Mouse (Mus musculus) heart, adult 2 months (tissue): ENCODE results near the gene Gm20388. TPM values are rescaled to one million over a fixed set of nuclear protein-coding genes. Genes with fewer than 3 reads are reported as not detected.

Source experiments
- DNase-seq, 2 experiments: peaks; one replicate each; pipeline ENCODE4 v3.0.0; 2021
- H3K27ac ChIP-seq: fragments of 200-600 bp; 2 replicates; pipeline ENCODE4 v1.8.1; 2022
- H3K27me3 ChIP-seq: fragments of 200-500 bp; 2 replicates; pipeline ENCODE4 v1.6.1; 2012; ENCODE audit warnings: mild to moderate bottlenecking, low read length, inconsistent platforms, mixed read lengths; ENCODE audit not compliant: control insufficient read depth, insufficient read depth
- H3K36me3 ChIP-seq: fragments of 200-500 bp; 2 replicates; pipeline ENCODE4 v1.6.1; 2012; ENCODE audit warnings: low read length, inconsistent platforms; ENCODE audit not compliant: control insufficient read depth, insufficient read depth
- H3K4me1 ChIP-seq: fragments of 200-500 bp; 2 replicates; pipeline ENCODE4 v1.6.1; 2011; ENCODE audit warnings: low read length; ENCODE audit not compliant: control insufficient read depth, insufficient read depth
- H3K4me3 ChIP-seq: fragments of 200-600 bp; 2 replicates; pipeline ENCODE4 v1.8.1; 2022
- H3K79me2 ChIP-seq: fragments of 200-500 bp; replicated peaks from 2 replicates; pipeline ENCODE4 v1.6.1; 2012; ENCODE audit warnings: mild to moderate bottlenecking, inconsistent platforms, low read length, moderate library complexity, mixed read lengths; ENCODE audit not compliant: control insufficient read depth, insufficient read depth
- H3K9ac ChIP-seq: fragments of 200-500 bp; 2 replicates; pipeline ENCODE4 v1.6.1; 2012; ENCODE audit warnings: low read depth, mild to moderate bottlenecking, control low read depth, inconsistent platforms, low read length, mixed read lengths
- CTCF ChIP-seq: fragments of 200-600 bp; IDR thresholded peaks from 2 replicates; pipeline ENCODE4 v1.8.1; 2022; ENCODE audit warnings: antibody characterized with exemption, mild to moderate bottlenecking, moderate library complexity
- EP300 ChIP-seq: fragments of 200-500 bp; IDR thresholded peaks from 2 replicates; pipeline ENCODE4 v1.6.1; 2011; ENCODE audit warnings: low read depth, low read length, control low read depth; ENCODE audit not compliant: insufficient read depth
- POLR2A ChIP-seq: fragments of 200-500 bp; IDR thresholded peaks from 2 replicates; pipeline ENCODE4 v1.6.1; 2011; ENCODE audit warnings: mild to moderate bottlenecking, low read depth, low read length, control low read depth; ENCODE audit not compliant: insufficient read depth
- WGBS: fragments of 180-500 bp; shearing (Covaris S2); methylation state at CpG from one replicate; pipeline ENCODE4 v1.1.7; 2018; 5-methylcytosine and 5-hydroxymethylcytosine counted together
- intact Hi-C: fragments of 180-260 bp; cut with DNase I; formaldehyde crosslinking; loops from one replicate; pipeline ENCODE4 v1.15.1; 2025
- polyA plus RNA-seq: library from polyadenylated mRNA; depleted of rRNA; stranded (reverse); fragments of >200 nt; gene quantifications from 2 replicates; pipeline ENCODE4 v1.2.3, GENCODE M21; 2012
- total RNA-seq, 2 experiments: library from RNA; stranded (reverse); gene quantifications; 2 replicates each; pipeline ENCODE4 v1.2.3; 2021

Gm20388 gene
- total and polyA plus RNA-seq, 3 experiments = 1.8 to 32.3 TPM; not detected in 1

DNA sequence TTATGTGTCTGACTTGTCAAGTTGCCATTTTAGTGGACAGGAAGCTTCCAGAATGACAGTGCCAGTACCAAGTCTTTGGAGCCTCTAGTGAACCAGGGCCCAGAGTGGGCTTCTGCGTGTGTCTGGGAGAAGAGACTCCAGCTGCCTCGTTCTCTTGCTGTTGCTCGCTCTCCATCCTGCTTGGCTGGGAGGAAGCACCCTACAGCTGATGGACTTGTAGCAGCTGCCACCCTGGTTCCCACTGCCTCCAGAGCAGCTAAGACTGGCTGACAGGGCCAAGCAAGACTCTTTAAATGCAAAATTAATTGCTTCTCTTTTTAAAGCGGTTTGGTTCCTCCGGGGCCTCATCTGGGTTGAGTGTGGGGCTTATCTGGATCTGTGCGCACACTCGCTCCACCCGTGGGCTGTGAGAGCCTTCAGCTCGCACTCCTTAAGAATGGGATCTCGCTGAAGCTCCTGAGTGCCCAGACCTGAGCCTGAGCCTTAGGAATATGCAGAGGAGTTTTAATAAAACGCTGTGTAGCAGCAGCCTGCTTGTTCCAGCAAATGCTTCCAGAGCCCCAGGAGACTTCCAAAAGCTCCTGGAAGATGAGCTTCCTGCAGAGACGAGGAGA lies 4410.7 kb downstream of the Gm20388 start:
- H3K79me2 ChIP-seq = no peaks in the 10 kb centered on the region
- no peaks in the 10 kb centered on the region for H3K27me3 ChIP-seq
- H3K9ac ChIP-seq = no peak overlapping the region
- WGBS = 68% methylated on average over 12 of the region's 12 CpGs
- peaks cover 13% of the 10 kb centered on the region for H3K4me1 ChIP-seq
- intact Hi-C loops = no loop called here
- H3K4me3 ChIP-seq = no peak overlapping the region
- DNase-seq = no peak
- TF ChIP-seq EP300 = no peak
- TF ChIP-seq CTCF = no peak
- TF ChIP-seq POLR2A = no peak
- no peak overlapping the region for H3K27ac ChIP-seq
- no peaks in the 10 kb centered on the region for H3K36me3 ChIP-seq

DNA sequence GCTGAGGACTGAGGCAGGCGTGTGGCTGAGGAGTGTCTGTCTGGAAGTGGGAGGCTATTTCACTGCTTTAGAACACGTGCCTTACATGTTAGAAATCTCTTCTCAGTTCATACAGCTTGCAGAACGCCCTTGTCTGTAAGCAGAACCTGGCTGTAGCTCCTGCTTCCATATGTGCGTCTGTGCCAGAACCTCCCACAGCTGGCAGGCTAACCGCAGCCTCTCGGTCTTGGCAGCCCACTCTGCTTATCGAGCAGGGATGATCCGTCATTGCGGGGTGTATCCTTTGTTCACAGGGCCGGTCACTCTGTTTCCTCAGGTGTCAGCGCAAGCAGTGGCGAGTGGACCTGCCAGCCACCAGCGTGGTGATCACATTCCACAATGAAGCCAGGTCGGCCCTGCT lies 4412.7 kb downstream of the Gm20388 start:
- 64% methylated on average over 14 of the region's 14 CpGs for WGBS
- Histone ChIP-seq H3K27ac (no peak overlapping the region), H3K27me3 (no peaks in the 10 kb centered on the region), H3K9ac (no peak overlapping the region), H3K4me1 (peaks cover 6% of the 10 kb centered on the region), H3K79me2 (no peaks in the 10 kb centered on the region), H3K36me3 (no peaks in the 10 kb centered on the region), H3K4me3 (no peak overlapping the region)
- peak in 1 of 2 experiments; percentile 55 for DNase-seq
- TF ChIP-seq POLR2A = no peak
- TF ChIP-seq CTCF = no peak
- TF ChIP-seq EP300 = no peak
- intact Hi-C loops = no loop called here

DNA sequence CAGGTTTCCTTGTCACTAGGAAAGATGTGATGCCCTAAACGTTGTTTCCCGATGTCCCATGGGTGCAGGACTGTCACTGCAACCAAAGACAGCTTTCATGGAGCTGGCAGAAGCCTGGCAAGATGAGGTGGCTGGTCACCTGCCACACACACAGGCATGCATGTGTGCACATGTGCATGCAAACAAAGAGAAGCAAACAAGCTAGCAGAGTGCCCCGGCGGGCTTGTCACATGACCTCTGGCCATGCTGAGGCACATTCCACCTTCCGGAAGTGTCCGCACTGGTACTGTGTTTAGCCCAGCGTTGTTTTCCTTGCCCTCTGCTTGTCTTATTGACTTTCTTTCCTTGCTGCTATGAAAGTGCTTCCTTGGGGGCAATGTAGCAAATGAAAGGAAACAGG lies 4417.6 kb downstream of the Gm20388 start:
- Histone ChIP-seq H3K79me2 (no peaks in the 10 kb centered on the region), H3K36me3 (no peaks in the 10 kb centered on the region), H3K4me1 (no peaks in the 10 kb centered on the region), H3K27me3 (no peaks in the 10 kb centered on the region), H3K4me3 (no peak overlapping the region), H3K27ac (no peak overlapping the region), H3K9ac (no peak overlapping the region)
- intact Hi-C loops = no loop called here
- no peak for TF ChIP-seq POLR2A
- TF ChIP-seq CTCF = no peak
- no peak for TF ChIP-seq EP300
- WGBS = 84% methylated on average over 7 of the region's 7 CpGs
- DNase-seq = no peak

DNA sequence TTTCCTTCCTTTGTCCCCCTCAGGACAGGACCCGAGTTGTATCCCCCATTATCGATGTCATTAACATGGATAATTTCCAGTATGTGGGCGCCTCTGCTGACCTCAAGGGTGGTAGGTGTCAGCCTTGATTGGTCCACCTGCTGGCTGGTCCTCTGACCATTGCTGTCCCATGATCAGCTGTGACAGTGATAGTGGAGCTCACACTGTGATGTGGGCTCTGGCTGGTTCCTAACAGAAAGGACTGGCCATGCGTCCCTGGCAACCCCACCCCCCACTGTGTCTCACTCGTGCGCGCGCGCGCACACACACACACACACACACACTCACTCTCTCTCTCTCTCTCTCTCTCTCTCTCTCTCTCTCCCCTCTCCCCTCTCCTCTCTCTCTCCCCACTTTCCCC lies 4419.0 kb downstream of the Gm20388 start:
- 90% methylated on average over 10 of the region's 10 CpGs for WGBS
- Histone ChIP-seq H3K36me3 (no peaks in the 10 kb centered on the region), H3K4me1 (no peaks in the 10 kb centered on the region), H3K9ac (no peak overlapping the region), H3K4me3 (no peak overlapping the region), H3K27me3 (no peaks in the 10 kb centered on the region), H3K27ac (no peak overlapping the region), H3K79me2 (no peaks in the 10 kb centered on the region)
- DNase-seq = no peak
- intact Hi-C loops = no loop called here
- no peak for TF ChIP-seq CTCF
- TF ChIP-seq POLR2A = no peak
- TF ChIP-seq EP300 = no peak

DNA sequence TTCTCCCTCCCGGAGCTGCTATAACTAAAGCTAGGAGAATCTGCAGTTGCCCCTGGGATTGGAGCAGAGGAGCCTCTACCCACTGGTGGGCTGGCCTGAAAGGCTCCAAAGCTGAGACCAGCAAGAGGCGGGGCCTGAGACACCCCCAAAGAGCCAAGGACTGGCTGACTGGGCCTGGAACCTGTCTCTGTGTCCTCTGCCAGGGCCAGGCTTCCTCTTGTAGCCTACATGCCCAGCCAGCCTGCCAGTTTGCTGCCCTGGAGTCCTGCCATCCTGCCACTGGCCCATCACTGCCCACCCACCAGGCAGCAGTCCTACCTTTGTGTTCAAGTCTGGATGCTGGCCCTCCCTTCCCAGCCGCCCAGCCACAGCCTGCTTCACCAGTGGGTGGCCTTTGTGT lies 4419.8 kb downstream of the Gm20388 start:
- intact Hi-C loops = no loop called here
- Histone ChIP-seq H3K4me3 (no peak overlapping the region), H3K27ac (no peak overlapping the region), H3K27me3 (no peaks in the 10 kb centered on the region), H3K79me2 (no peaks in the 10 kb centered on the region), H3K9ac (no peak overlapping the region), H3K4me1 (no peaks in the 10 kb centered on the region), H3K36me3 (no peaks in the 10 kb centered on the region)
- DNase-seq = peak in 1 of 2 experiments; percentile 41
- TF ChIP-seq EP300 (no peak), POLR2A (no peak), CTCF (no peak)
- 85% methylated on average over 2 of the region's 3 CpGs for WGBS

DNA sequence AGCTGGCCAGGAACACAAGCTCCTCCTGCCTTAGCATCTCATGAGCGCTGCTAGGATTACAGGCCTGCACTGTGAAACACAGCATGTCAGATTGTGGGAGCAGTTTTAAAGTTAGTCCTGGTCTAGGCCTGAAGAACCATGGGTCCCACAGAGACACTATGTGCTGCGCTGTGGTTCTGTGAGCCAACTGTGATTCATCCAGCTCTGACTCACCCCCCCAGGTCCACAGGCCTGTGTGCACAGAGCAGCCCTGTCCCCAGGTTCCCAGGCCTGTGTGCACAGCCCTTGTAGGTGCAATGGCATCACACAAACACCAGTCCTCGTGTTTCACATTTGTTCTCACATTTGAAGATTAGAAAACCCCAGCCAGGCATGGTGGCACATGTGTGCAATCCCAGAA lies 4420.5 kb downstream of the Gm20388 start:
- 89% methylated on average over 3 of the region's 3 CpGs for WGBS
- DNase-seq = no peak
- Histone ChIP-seq H3K9ac (no peak overlapping the region), H3K79me2 (no peaks in the 10 kb centered on the region), H3K27me3 (no peaks in the 10 kb centered on the region), H3K4me3 (no peak overlapping the region), H3K36me3 (no peaks in the 10 kb centered on the region), H3K4me1 (no peaks in the 10 kb centered on the region), H3K27ac (no peak overlapping the region)
- intact Hi-C loops = no loop called here
- no peak for TF ChIP-seq EP300
- no peak for TF ChIP-seq CTCF
